Mouse (Mus musculus) hindbrain, postnatal 0 days (tissue): ENCODE measurements around the gene Qpct. TPM values are rescaled to one million over a fixed set of nuclear protein-coding genes. Genes with fewer than 3 reads are reported as not detected.
"Not testable (repeated sequence)": the region's sequence is repeated elsewhere in the genome, so short reads cannot be mapped to it uniquely, and the experiment has no call there.

Source experiments
- ATAC-seq: fragments of 200-750 bp; cut with Nextera tagmentation; 2 replicates; pipeline ENCODE4 v1.8.0; 2017; ENCODE audit warnings: mild to moderate bottlenecking, moderate TSS enrichment, moderate library complexity
- DNase-seq: peaks from one replicate; pipeline ENCODE4 v3.0.0-alpha.2; 2015; ENCODE audit warnings: low spot score
- H3K27ac ChIP-seq: fragments of 300-500 bp; sonication (generic); 2 replicates; pipeline ENCODE4 v1.5.1; 2014; ENCODE audit warnings: mild to moderate bottlenecking
- H3K27me3 ChIP-seq: fragments of 300-500 bp; sonication (generic); 2 replicates; pipeline ENCODE4 v1.6.1; 2014; ENCODE audit warnings: low read length, mixed read lengths; ENCODE audit not compliant: insufficient read depth
- H3K36me3 ChIP-seq: fragments of 300-500 bp; sonication (generic); 2 replicates; pipeline ENCODE4 v1.6.1; 2014; ENCODE audit warnings: low read length, mixed read lengths; ENCODE audit not compliant: insufficient read depth
- H3K4me1 ChIP-seq: fragments of 300-500 bp; sonication (generic); 2 replicates; pipeline ENCODE4 v1.6.1; 2014; ENCODE audit warnings: antibody characterized with exemption, low read length, mixed read lengths; ENCODE audit not compliant: insufficient read depth
- H3K4me2 ChIP-seq: fragments of 300-500 bp; sonication (generic); 2 replicates; pipeline ENCODE4 v1.6.1; 2014; ENCODE audit warnings: low read depth, mild to moderate bottlenecking, low read length, moderate library complexity, mixed read lengths
- H3K4me3 ChIP-seq: fragments of 300-500 bp; sonication (generic); 2 replicates; pipeline ENCODE4 v1.5.1; 2014; ENCODE audit warnings: low read length
- H3K9ac ChIP-seq: fragments of 300-500 bp; sonication (generic); replicated peaks from 2 replicates; pipeline ENCODE4 v1.6.1; 2014; ENCODE audit warnings: mild to moderate bottlenecking, low read length, moderate library complexity, mixed read lengths
- H3K9me3 ChIP-seq: fragments of 300-500 bp; sonication (generic); 2 replicates; pipeline ENCODE4 v1.6.1; 2016; ENCODE audit warnings: low read length, mixed read lengths
- CTCF ChIP-seq: IDR thresholded peaks from 2 replicates; pipeline ENCODE4 v1.5.1; 2016; ENCODE audit warnings: antibody characterized with exemption, control low read depth, low read depth
- WGBS: fragments of 180-500 bp; shearing (Covaris S2); extraction: QIAGEN DNeasy Blood & Tissue Kit; methylation state at CpG from one replicate; pipeline ENCODE4 v1.1.7; 2014; 5-methylcytosine and 5-hydroxymethylcytosine counted together
- polyA plus RNA-seq: library from polyadenylated mRNA; unstranded; fragments of >200 nt; fragmentation: Nextera tagmentation; extraction: Ambion mirVana; gene quantifications from 2 replicates; pipeline ENCODE4 v1.2.1, GENCODE M21; 2015
- total RNA-seq: library from RNA; depleted of rRNA; stranded (reverse); fragments of >200 nt; gene quantifications from 2 replicates; pipeline ENCODE4 v1.2.3, GENCODE M21; 2014

The Qpct gene
- total and polyA plus RNA-seq, 2 experiments from 2014 or later = 30.8 to 37.3 TPM

- no peaks in the 10 kb centered on the region for H3K9me3 ChIP-seq
- TF ChIP-seq CTCF = no peak
- DNase-seq (peak; percentile 30), ATAC-seq (no peak)
- H3K27me3 ChIP-seq = no peaks in the 10 kb centered on the region
- H3K4me3 ChIP-seq = no peak overlapping the region
- no peak overlapping the region for H3K27ac ChIP-seq
- WGBS = 73% methylated on average over 5 of the region's 5 CpGs
- H3K36me3 ChIP-seq = no peaks in the 10 kb centered on the region
- H3K9ac ChIP-seq = no peak overlapping the region
- H3K4me1 ChIP-seq = no peaks in the 10 kb centered on the region
- H3K4me2 ChIP-seq = no peak overlapping the region
Observed at GRCm38 (mm10) chr17:79093286-79093975, 41.7 kb downstream of the Qpct start.

DNA sequence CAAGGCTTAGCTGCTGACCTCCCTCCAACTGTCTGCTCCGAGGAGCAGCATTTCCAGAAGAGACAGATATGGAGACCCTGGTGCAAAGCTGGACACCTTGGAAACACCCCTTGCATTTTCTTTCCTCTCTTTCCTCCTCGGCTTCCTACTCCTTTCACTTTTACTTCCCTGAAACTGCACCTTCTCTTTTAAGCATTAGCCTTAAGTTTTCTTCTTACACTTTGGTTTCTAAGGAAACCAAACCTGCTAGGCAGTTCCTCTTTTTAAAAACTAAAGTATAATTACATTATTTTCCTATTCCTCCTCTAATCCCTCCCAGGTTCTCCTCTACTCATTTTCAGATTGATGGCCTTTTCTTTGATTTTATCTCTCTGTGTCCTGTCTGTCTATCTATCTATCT, 43.9 kb downstream of the Qpct start:
- TF ChIP-seq CTCF = no peak
- Histone ChIP-seq H3K9me3 (no peaks in the 10 kb centered on the region), H3K4me2 (no peak overlapping the region), H3K27ac (no peak overlapping the region), H3K36me3 (no peaks in the 10 kb centered on the region), H3K9ac (no peak overlapping the region), H3K4me3 (no peak overlapping the region), H3K27me3 (no peaks in the 10 kb centered on the region), H3K4me1 (no peaks in the 10 kb centered on the region)
- DNase-seq (no peak), ATAC-seq (no peak)
- 88% methylated on average over 2 of the region's 2 CpGs for WGBS

DNA sequence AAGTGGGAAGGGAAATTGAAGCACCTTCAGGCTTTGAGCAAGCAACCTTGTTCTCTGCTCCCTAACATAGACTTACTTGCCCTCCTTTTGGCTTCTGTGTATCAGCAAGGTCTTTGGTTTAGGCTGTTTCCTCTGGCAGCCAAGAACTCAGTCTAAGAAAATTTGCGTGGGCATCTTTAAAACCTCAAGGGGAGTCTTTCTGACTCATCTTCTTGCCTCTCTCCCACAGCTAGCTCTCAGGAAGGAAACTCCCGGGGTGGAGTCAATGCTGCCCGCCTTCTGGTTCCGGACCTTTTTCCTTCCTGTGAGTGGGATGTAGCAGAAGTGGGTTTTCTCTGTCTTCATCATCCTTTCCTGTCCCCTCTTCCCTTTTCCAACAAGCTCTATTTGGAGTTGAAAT, 48.2 kb downstream of the Qpct start:
- no peak for ATAC-seq
- H3K36me3 ChIP-seq = no peaks in the 10 kb centered on the region
- no peak overlapping the region for H3K4me3 ChIP-seq
- H3K27me3 ChIP-seq = no peaks in the 10 kb centered on the region
- H3K4me2 ChIP-seq = no peak overlapping the region
- H3K9me3 ChIP-seq = no peaks in the 10 kb centered on the region
- no peak for DNase-seq
- no peak overlapping the region for H3K27ac ChIP-seq
- no peak overlapping the region for H3K9ac ChIP-seq
- no peaks in the 10 kb centered on the region for H3K4me1 ChIP-seq
- 94% methylated on average over 4 of the region's 4 CpGs for WGBS
- TF ChIP-seq CTCF = no peak

- no peak for TF ChIP-seq CTCF
Observed at GRCm38 (mm10) chr17:79108238-79108637, 56.5 kb downstream of the Qpct start.

GRCm38 (mm10) chr17:79109576-79109975, 57.9 kb downstream of the Qpct start:
- Histone ChIP-seq H3K9me3 (no peaks in the 10 kb centered on the region), H3K4me1 (no peaks in the 10 kb centered on the region), H3K27me3 (no peaks in the 10 kb centered on the region), H3K27ac (no peak overlapping the region), H3K9ac (no peak overlapping the region), H3K4me2 (no peak overlapping the region), H3K36me3 (no peaks in the 10 kb centered on the region), H3K4me3 (no peak overlapping the region)
- TF ChIP-seq CTCF = no peak
- ATAC-seq (no peak), DNase-seq (no peak)
- 83% methylated on average over 9 of the region's 9 CpGs for WGBS

More at GRCm38 (mm10) chr17:79108238-79108637, 56.5 kb downstream of the Qpct start:
- H3K9me3 ChIP-seq = no peaks in the 10 kb centered on the region
- H3K36me3 ChIP-seq = no peaks in the 10 kb centered on the region
- no peak for ATAC-seq
- no peak overlapping the region for H3K27ac ChIP-seq
- no peak overlapping the region for H3K9ac ChIP-seq
- no peak overlapping the region for H3K4me3 ChIP-seq
- no peak for DNase-seq
- no peaks in the 10 kb centered on the region for H3K27me3 ChIP-seq
- H3K4me2 ChIP-seq = no peak overlapping the region
- H3K4me1 ChIP-seq = no peaks in the 10 kb centered on the region
- WGBS = 85% methylated on average over 6 of the region's 6 CpGs

GRCm38 (mm10) chr17:79110936-79111348, 59.2 kb downstream of the Qpct start:
- TF ChIP-seq CTCF = peak; percentile 93
- H3K4me1 ChIP-seq = no peaks in the 10 kb centered on the region
- ATAC-seq (peak; percentile 73), DNase-seq (peak; percentile 83)
- no peak overlapping the region for H3K9ac ChIP-seq
- no peak overlapping the region for H3K4me3 ChIP-seq
- H3K9me3 ChIP-seq = no peaks in the 10 kb centered on the region
- H3K27ac ChIP-seq = no peak overlapping the region
- H3K4me2 ChIP-seq = no peak overlapping the region
- WGBS = 18% methylated on average over 5 of the region's 5 CpGs
- no peaks in the 10 kb centered on the region for H3K36me3 ChIP-seq
- no peaks in the 10 kb centered on the region for H3K27me3 ChIP-seq

GRCm38 (mm10) chr17:79115248-79115647, 63.5 kb downstream of the Qpct start:
- H3K36me3 ChIP-seq, H3K4me2 ChIP-seq, H3K4me1 ChIP-seq, H3K9me3 ChIP-seq, H3K27me3 ChIP-seq, H3K4me3 ChIP-seq, H3K9ac ChIP-seq, H3K27ac ChIP-seq, ATAC-seq, DNase-seq: not testable (repeated sequence)
- WGBS = 56% methylated on average over 9 of the region's 9 CpGs
